Mouse (Mus musculus): ENCODE measurements around the gene Tubg1. TPM values are rescaled to one million over a fixed set of nuclear protein-coding genes. Genes with fewer than 3 reads are reported as not detected.
A peak's percentile ranks its signal among the peaks of the same experiment; 100 is the strongest.
"Not testable (repeated sequence)": the region's sequence is repeated elsewhere in the genome, so short reads cannot be mapped to it uniquely, and the experiment has no call there.

The Tubg1 gene
- polyA plus RNA-seq, 1 experiment from 2014 or later, result 91.0 TPM

DNA sequence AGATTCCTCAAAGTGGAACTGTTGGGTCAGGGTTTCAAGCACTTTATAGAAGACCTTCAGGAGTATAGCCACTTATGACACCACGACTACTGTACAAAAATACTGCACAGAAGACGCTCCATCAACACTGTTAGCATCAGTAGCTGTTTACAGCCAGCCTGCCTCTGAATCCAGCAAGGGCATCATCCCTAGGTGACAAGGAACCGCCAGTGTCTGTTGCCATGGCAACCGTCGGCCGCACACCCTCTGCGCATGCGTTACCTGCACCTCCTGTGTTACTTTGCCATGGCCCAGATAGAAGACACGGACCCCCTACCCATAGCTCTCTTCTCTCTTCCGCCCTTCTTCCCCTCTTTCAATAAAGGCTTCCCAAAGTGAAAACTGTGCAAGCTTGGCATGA is 26.6 kb downstream of the Tubg1 start:
- no peak overlapping the region for H3K9ac ChIP-seq (replicated peaks)
- H3K36me3 ChIP-seq, result no peaks in the 10 kb centered on the region
- H3K4me1 ChIP-seq (replicated peaks), result peaks cover 28% of the 10 kb centered on the region
- H3K27me3 ChIP-seq, result 0 out of 2 replicates have a peak, but pooled peaks cover 3% of the 10 kb centered on the region
- peak overlapping the region; percentile 3; the same call in 1 of the 2 replicates for H3K4me2 ChIP-seq (replicated peaks)
- 20% methylated on average over 10 of the region's 10 CpGs for WGBS
- no peak overlapping the region for H3K4me3 ChIP-seq (replicated peaks)
- H3K27ac ChIP-seq, result peak overlapping the region; percentile 69
- no peaks in the 10 kb centered on the region for H3K9me3 ChIP-seq
- peak; percentile 74 for ATAC-seq

DNA sequence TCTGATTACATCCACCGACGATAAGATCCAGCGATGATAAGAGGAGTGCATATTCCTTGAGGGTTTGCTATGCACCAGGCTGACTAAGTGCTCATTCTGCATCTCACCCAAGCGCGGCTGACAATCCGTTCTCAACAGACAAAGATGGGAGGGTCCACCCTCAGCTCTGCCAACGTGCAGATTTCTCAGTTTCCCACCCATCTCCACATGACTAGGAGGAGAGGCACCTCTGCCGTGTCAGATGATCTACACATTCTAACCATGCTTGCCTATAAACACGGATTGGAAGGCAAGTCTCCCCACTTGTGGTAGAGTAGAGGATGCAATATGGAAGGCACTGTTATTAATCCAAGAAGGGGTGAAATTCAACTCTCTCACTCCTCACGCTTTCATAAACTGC is 29.0 kb downstream of the Tubg1 start:
- ATAC-seq, result no peak
- no peak overlapping the region for H3K4me3 ChIP-seq (replicated peaks)
- H3K27me3 ChIP-seq, result no peaks in the 10 kb centered on the region; the same call in 1 of the 2 replicates
- no peaks in the 10 kb centered on the region for H3K9me3 ChIP-seq
- WGBS, result 71% methylated on average over 10 of the region's 10 CpGs
- peak overlapping the region; percentile 36 for H3K27ac ChIP-seq
- H3K9ac ChIP-seq (replicated peaks), result no peak overlapping the region
- no peak overlapping the region for H3K4me2 ChIP-seq (replicated peaks)
- H3K36me3 ChIP-seq, result no peaks in the 10 kb centered on the region
- peaks cover 24% of the 10 kb centered on the region for H3K4me1 ChIP-seq (replicated peaks)

DNA sequence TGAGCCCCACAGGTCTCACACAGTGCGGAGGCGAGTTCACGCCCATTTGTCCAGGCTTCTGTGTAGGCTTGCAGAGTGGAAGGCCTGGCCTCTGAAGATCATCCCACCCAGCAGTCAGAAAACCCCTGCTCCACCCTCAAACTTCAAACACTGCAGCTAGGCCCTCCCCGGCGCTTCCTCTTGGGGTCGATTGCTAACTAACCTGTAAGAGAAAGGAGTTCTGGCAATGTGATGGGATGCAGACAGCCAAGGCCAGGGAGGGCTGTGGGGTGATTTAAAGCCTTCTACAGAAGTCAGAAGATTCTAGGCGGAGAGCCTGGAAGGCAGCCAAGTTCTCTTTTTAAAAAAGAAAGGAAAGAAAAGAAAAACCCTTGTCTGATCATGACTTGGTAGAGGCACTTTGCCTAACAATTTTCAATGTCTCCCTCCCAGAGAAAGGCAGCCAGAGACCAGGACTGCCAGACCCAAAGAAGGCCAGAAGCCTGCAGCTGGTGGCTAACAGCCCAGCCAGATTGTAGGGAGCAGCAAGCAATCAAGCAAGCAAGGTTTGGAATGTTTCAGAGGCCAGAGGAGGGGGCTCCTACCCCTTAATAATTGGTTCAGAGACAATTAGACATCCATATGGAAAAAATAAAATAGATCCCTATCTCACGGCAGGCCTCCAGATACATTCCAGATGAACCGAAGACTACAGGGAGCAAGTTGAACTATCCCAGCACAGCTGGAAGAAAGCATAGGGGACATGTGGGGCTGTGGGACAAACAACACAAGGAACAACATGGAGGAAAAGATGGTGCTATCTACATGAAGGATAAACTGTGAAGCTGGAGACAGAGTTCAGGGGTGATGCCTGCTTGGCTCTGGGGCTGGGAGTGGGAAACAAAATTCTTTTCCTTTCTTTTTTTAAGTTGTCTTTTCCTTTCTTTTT is 29.7 kb downstream of the Tubg1 start:
- peaks cover 20% of the 10 kb centered on the region for H3K4me1 ChIP-seq (replicated peaks)
- H3K4me3 ChIP-seq (replicated peaks), result no peak overlapping the region
- no peak overlapping the region for H3K4me2 ChIP-seq (replicated peaks)
- no peak for ATAC-seq
- H3K9ac ChIP-seq (replicated peaks), result no peak overlapping the region
- H3K27ac ChIP-seq, result peak overlapping the region; percentile 36
- H3K27me3 ChIP-seq, result no peaks in the 10 kb centered on the region; the same call in 1 of the 2 replicates
- no peaks in the 10 kb centered on the region for H3K36me3 ChIP-seq
- 63% methylated on average over 9 of the region's 9 CpGs for WGBS
- no peaks in the 10 kb centered on the region for H3K9me3 ChIP-seq

DNA sequence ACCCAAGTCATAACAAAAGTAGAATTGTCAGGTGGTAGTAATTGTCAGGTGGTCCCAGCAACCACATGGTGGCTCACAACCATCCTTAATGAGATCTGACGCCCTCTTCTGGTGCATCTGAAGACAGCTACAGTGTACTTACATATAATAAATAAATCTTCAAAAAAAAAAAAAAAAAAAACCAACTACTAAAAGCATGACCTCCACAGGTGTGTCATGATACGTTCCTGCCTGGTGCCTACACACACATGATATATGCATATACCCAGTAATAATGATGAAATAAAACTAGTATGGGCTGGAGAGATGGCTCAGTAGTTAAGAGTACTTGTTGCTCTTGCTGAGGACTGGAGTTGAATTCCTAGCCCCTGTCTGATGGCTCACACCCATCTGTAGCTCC is 31.3 kb downstream of the Tubg1 start:
- no peak overlapping the region for H3K4me2 ChIP-seq (replicated peaks)
- no peaks in the 10 kb centered on the region for H3K9me3 ChIP-seq
- no peaks in the 10 kb centered on the region; the same call in 1 of the 2 replicates for H3K27me3 ChIP-seq
- no peaks in the 10 kb centered on the region for H3K36me3 ChIP-seq
- ATAC-seq, result no peak
- WGBS, result 46% methylated on average over 2 of the region's 2 CpGs
- H3K9ac ChIP-seq (replicated peaks), result no peak overlapping the region
- H3K4me3 ChIP-seq (replicated peaks), result no peak overlapping the region
- H3K27ac ChIP-seq, result no peak overlapping the region
- peaks cover 31% of the 10 kb centered on the region for H3K4me1 ChIP-seq (replicated peaks)

DNA sequence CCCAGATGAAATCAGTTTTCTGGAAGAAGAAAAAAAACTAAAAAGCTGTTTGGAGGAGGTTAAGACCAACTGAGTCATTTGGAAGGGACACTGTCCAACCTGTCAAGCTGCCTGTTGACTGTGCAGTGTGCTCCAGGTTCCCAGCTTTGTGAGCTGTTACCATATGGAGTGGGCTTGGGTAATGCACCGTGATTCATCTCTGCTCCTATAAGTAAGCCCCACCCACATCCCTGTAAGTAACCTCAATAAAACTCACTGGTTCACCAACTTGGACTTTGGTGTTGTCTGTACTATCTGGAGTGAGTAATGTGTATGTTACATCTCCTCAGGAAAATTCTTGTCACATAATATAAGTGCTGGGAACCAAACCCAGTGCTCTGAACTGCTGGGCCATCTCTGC is 33.1 kb downstream of the Tubg1 start:
- peaks cover 5% of the 10 kb centered on the region for H3K27me3 ChIP-seq

DNA sequence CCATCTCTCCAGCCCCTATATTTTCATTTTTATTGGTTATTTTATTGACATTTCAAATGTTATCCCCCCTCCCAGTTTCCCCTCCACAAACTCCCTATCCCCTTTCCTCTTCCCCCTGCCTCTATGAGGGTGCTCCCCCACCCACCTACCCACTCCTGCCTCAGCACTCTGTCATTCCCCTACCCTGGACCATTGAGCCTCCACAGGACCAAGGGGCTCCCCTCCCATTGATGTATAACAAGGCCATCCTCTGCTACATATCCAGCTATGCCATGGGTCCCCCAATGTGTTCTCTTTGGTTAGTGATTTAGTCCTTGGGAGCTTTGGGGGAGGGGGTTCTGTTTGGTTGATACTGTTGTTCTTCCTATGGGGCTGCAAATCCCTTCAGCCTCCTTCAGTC is 34.9 kb downstream of the Tubg1 start:
- Histone ChIP-seq H3K4me1 (replicated peaks) (peaks cover 19% of the 10 kb centered on the region), H3K27ac (no peak overlapping the region), H3K9ac (replicated peaks) (no peak overlapping the region), H3K4me3 (replicated peaks) (no peak overlapping the region), H3K9me3 (no peaks in the 10 kb centered on the region), H3K4me2 (replicated peaks) (no peak overlapping the region), H3K36me3 (no peaks in the 10 kb centered on the region), H3K27me3 (peaks cover 17% of the 10 kb centered on the region)
- no peak for ATAC-seq

More for the DNA sequence above, 33.1 kb downstream of the Tubg1 start:
- no peaks in the 10 kb centered on the region for H3K9me3 ChIP-seq
- no peak overlapping the region for H3K4me3 ChIP-seq (replicated peaks)
- no peak overlapping the region for H3K4me2 ChIP-seq (replicated peaks)
- no peak for ATAC-seq
- peaks cover 29% of the 10 kb centered on the region for H3K4me1 ChIP-seq (replicated peaks)
- WGBS, result 84% methylated on average over 1 of the region's 1 CpGs
- no peaks in the 10 kb centered on the region for H3K36me3 ChIP-seq
- no peak overlapping the region for H3K9ac ChIP-seq (replicated peaks)
- H3K27ac ChIP-seq, result no peak overlapping the region

DNA sequence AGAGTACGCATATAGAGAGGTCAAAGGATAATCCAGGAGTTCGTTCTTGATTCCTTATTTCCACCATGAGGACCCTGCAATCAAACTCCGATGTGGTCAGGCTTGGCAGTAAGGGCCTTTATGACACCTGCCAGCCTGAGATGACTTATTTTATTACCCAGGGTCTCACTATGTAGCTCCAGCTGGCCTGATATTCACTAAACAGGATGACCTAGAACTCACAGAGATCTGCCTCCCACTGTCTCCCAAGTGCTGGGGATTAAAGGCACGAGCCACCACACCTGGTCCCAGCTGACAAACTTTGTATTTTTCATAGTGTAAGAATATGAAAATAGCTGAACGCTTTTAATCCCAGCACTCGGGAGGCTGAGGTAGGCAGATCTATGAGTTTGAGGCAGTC is 35.4 kb downstream of the Tubg1 start:
- H3K4me3 ChIP-seq (replicated peaks), result no peak overlapping the region
- H3K36me3 ChIP-seq, result no peaks in the 10 kb centered on the region
- 0 out of 2 replicates have a peak overlapping the region, but pooled peaks have one; percentile 7 for H3K9ac ChIP-seq (replicated peaks)
- peak overlapping the region; percentile 91 for H3K27ac ChIP-seq
- peak overlapping the region; percentile 68 for H3K4me2 ChIP-seq (replicated peaks)
- ATAC-seq, result no peak
- peaks cover 17% of the 10 kb centered on the region for H3K4me1 ChIP-seq (replicated peaks)
- 70% methylated on average over 6 of the region's 6 CpGs for WGBS
- H3K9me3 ChIP-seq, result no peaks in the 10 kb centered on the region
- peaks cover 17% of the 10 kb centered on the region for H3K27me3 ChIP-seq

DNA sequence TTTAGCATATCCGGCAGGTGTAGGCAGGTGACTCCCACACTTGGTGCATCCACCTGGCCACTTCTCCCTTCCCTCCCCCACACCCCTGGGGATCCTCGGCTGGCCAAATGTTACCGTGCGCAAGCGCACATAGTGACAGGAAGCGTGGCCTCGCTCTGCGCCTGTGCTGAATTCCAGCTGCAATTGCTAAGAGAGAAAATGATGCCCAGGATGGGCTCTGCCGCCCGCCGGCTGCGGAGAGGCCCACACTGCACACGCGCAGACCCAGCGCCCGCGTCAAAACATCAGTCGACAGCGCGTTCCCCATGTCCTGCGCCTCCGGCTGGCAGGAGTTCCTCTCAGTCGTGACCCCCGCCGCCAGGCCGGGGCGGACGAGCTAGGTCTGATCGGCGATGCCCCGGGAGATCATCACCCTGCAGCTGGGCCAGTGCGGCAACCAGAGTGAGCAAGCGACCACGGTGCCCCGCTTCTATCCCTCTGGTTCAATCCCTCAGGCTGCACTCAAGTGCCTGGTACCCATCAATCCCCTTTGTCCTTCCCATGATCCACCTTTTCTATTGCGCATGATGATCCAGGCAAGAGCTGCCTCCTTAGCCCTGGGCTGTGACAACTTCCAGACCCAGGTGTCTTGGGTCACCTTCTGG is 36.1 kb downstream of the Tubg1 start, which contains the start of gene Tubg2:
TSS of gene Tubg2 (plus strand) at position 180 of the 644 bp plus-strand sequence.
- Histone ChIP-seq H3K4me2 (replicated peaks) (peak within 1 kb of the TSS; percentile 68), H3K4me1 (replicated peaks) (peaks cover 17% of the 10 kb centered on the region), H3K27ac (peak within 1 kb of the TSS; percentile 91), H3K36me3 (no peaks in the 10 kb centered on the region), H3K9me3 (no peaks in the 10 kb centered on the region), H3K4me3 (replicated peaks) (peak within 1 kb of the TSS; percentile 48), H3K27me3 (peaks cover 18% of the 10 kb centered on the region), H3K9ac (replicated peaks) (peak within 1 kb of the TSS; percentile 76)
- ATAC-seq, result peak; percentile 95
- 2% methylated on average over 36 of the region's 36 CpGs for WGBS

DNA sequence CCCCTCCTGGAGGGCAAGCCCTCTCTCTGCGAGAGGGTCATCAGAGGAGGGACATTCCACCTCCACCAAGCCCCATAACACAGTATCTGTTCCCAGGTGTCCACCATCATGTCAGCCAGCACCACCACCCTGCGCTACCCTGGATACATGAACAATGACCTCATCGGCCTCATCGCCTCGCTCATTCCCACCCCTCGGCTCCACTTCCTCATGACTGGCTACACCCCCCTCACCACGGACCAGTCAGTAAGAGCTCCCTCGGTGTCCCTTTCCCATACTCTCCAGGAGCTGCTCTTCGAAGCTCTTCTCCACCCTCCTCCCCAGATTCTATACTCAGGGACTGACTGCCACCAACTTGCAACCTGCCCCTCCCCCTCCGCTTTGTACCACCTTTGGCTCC is 40.4 kb downstream of the Tubg1 start:
- H3K27ac ChIP-seq; H3K9ac ChIP-seq (replicated peaks); H3K4me2 ChIP-seq (replicated peaks); ATAC-seq; H3K9me3 ChIP-seq; H3K4me3 ChIP-seq (replicated peaks): not testable (repeated sequence)
- H3K4me1 ChIP-seq (replicated peaks), result peaks cover 26% of the 10 kb centered on the region
- WGBS, result 72% methylated on average over 8 of the region's 10 CpGs
- peaks cover 30% of the 10 kb centered on the region for H3K36me3 ChIP-seq
- peaks cover 61% of the 10 kb centered on the region for H3K27me3 ChIP-seq

DNA sequence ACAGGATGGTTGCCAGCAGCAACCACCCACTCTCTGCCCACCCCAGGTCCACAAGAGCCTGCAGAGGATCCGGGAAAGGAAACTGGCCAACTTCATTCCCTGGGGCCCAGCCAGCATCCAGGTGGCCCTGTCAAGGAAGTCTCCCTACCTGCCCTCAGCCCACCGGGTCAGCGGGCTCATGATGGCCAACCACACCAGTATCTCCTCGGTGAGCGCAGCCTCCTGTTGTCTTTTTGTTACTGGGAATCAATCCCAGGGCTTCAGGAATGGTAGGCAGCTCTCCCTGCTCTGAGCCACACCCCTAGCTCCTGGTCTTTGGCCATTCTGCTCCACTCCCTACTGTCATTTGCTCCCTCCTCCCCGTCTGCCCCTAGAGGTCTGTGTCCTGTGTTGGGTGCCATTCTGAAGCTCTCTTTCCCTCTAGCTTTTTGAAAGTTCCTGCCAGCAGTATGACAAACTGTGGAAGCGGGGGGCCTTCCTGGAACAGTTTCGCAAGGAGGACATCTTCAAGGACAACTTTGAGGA is 41.3 kb downstream of the Tubg1 start:
- Histone ChIP-seq H3K27me3 (peaks cover 70% of the 10 kb centered on the region), H3K4me1 (replicated peaks) (peaks cover 17% of the 10 kb centered on the region), H3K36me3 (peaks cover 30% of the 10 kb centered on the region)
- not testable (repeated sequence) for H3K27ac ChIP-seq; ATAC-seq; H3K9ac ChIP-seq (replicated peaks); H3K4me2 ChIP-seq (replicated peaks); H3K4me3 ChIP-seq (replicated peaks); H3K9me3 ChIP-seq
- WGBS, result 83% methylated on average over 8 of the region's 8 CpGs

DNA sequence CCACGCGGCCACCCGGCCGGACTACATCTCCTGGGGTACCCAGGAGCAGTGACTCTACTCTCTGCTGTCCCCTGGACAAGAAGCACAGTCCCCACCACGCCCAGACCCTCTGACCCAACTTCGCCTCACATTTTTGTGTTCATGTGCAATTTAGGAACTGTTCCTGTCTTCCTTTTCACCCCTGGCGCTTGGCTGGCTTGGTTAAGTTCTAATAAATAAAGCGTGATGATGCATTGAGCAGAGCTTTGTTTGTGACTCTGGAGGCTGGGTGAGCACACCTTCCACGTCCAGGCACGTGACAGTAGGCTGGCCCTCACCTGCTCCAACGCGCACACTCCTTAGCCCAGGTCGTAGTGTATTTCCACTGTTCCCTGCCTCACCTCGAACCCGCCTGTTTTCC is 41.8 kb downstream of the Tubg1 start:
- Histone ChIP-seq H3K4me2 (replicated peaks) (no peak overlapping the region), H3K4me3 (replicated peaks) (no peak overlapping the region), H3K9me3 (no peaks in the 10 kb centered on the region), H3K27me3 (peaks cover 75% of the 10 kb centered on the region), H3K36me3 (peaks cover 34% of the 10 kb centered on the region), H3K9ac (replicated peaks) (no peak overlapping the region), H3K27ac (no peak overlapping the region), H3K4me1 (replicated peaks) (peaks cover 12% of the 10 kb centered on the region)
- WGBS, result 85% methylated on average over 15 of the region's 15 CpGs
- ATAC-seq, result no peak

DNA sequence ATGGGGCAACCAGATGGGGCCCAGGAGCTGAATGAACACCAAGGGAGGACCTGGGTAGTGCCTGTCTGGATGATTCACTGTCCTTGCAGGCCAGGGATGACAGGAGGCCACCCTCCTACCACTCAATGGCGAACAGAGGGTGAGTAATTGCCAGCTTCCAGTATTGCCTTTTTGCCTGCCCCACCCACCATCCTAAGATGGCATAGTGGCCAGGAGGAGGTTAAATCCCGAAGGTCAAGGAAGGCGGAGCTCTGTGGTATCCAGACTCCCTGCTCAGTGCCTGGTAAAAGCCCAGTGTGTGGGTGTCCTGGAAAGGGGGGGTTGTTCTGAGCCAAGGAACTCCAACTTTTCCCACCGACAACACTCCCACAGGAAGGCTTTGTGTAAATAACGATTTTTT is 42.6 kb downstream of the Tubg1 start:
- peaks cover 82% of the 10 kb centered on the region for H3K27me3 ChIP-seq
- H3K9me3 ChIP-seq, result no peaks in the 10 kb centered on the region
- no peak overlapping the region for H3K4me3 ChIP-seq (replicated peaks)
- no peak overlapping the region for H3K4me2 ChIP-seq (replicated peaks)
- ATAC-seq, result no peak
- peaks cover 11% of the 10 kb centered on the region for H3K4me1 ChIP-seq (replicated peaks)
- no peak overlapping the region for H3K27ac ChIP-seq
- 62% methylated on average over 5 of the region's 5 CpGs for WGBS
- peaks cover 40% of the 10 kb centered on the region for H3K36me3 ChIP-seq
- H3K9ac ChIP-seq (replicated peaks), result no peak overlapping the region

All from midbrain, embryonic 13.5 days (tissue).